Mouse (Mus musculus) erythroblast, embryonic 14.5 days (primary cell): ENCODE results near the gene Aph1a.

ENCODE experiments used
- GATA1 ChIP-seq: IDR thresholded peaks from 2 replicates; pipeline ENCODE4 v1.6.1; 2012; ENCODE audit warnings: low read length, inconsistent platforms, mixed read lengths
- TAL1 ChIP-seq: IDR thresholded peaks from 3 replicates; pipeline ENCODE4 v1.6.1; 2012; ENCODE audit warnings: low read length, inconsistent platforms, mixed read lengths

- TF ChIP-seq GATA1 (no peak), TAL1 (no peak)
These were observed 9.4 kb upstream of the Aph1a start for GRCm38 (mm10) chr3:95884400-95884799.
